Mouse (Mus musculus) lung, postnatal 0 days (tissue): ENCODE measurements around the gene Gmds.

ENCODE experiments used
- CTCF ChIP-seq: IDR thresholded peaks from 2 replicates; pipeline ENCODE4 v1.5.1; 2016; ENCODE audit warnings: antibody characterized with exemption, mild to moderate bottlenecking
- EP300 ChIP-seq: IDR thresholded peaks from 2 replicates; pipeline ENCODE4 v1.6.1; 2016; ENCODE audit warnings: antibody characterized with exemption, mild to moderate bottlenecking, control low read depth

DNA sequence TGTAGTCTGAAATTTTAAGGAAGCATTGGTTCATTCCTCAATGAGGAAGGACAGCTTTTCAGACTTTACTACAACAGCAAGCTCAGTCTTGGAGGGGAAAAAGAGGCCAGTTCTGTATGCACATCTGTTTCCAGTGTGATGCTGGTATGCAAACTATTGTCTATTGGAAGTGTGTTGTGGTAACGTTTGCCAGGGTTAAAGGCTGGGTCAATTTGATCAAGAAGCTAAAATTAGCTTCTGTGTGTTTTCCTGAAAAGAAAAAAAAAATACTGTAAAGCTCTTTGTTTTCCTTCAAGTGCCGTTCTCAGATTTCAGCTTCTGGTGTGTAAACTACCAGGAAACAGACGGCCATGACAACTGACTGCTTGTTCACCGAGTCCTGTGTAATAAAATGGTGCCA is 329.7 kb downstream of the Gmds start:
- no peak for TF ChIP-seq CTCF
- no peak for TF ChIP-seq EP300
